Mouse (Mus musculus) heart, postnatal 10 days (tissue): Measurements from ENCODE around the gene Tsr3. TPM values are rescaled to one million over a fixed set of nuclear protein-coding genes. Genes with fewer than 3 reads are reported as not detected.

Source experiments
- DNase-seq, 2 experiments: peaks; one replicate each; pipeline ENCODE4 v3.0.0; 2021
- intact Hi-C: fragments of 180-260 bp; cut with DNase I; formaldehyde crosslinking; loops from one replicate; pipeline ENCODE4 v1.15.1; 2025
- microRNA-seq, 2 experiments: library from miRNA; unstranded; fragments of <30 nt; microRNA quantifications; one replicate each; pipeline ENCODE4 v1.2.0; 2022
- total RNA-seq, 2 experiments: library from RNA; stranded (reverse); gene quantifications; 2 replicates each; pipeline ENCODE4 v1.2.3; 2021

Gene Tsr3
- total RNA-seq, 2 experiments from 2014 or later: 12.7 to 13.8 TPM

DNA sequence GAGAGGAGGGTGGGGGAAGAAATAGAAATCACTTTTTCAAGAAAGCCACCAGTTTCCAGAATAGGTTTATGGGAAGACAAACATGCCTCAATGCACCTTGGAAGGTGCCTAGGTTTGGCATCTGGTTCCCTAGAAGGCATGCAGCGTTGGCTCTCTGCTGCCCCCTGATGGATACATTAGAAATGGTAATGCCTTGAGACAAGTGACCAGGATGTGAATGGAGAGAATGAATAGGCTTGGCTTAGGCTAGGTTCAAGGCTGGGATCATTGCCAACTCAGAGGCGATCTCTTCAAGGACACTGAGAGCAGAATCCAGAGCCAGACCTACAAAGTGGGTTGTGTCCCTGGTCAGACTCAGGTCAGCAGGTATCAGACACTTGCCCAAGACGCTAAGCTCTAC is 45.1 kb downstream of the Tsr3 start:
- DNase-seq: peak; percentile 69 to 82
- intact Hi-C loops: loop anchor here (5.0 kb wide), 1 partner anchor 182 kb away; no protein-coding TSS in a partner anchor

- intact Hi-C loops: loop anchor here (5.0 kb wide), 1 partner anchor 178 kb away; no protein-coding TSS in a partner anchor
- peak; percentile 36 to 51 for DNase-seq
These were observed 48.9 kb downstream of the Tsr3 start for GRCm38 (mm10) chr17:25288842-25289241.

DNA sequence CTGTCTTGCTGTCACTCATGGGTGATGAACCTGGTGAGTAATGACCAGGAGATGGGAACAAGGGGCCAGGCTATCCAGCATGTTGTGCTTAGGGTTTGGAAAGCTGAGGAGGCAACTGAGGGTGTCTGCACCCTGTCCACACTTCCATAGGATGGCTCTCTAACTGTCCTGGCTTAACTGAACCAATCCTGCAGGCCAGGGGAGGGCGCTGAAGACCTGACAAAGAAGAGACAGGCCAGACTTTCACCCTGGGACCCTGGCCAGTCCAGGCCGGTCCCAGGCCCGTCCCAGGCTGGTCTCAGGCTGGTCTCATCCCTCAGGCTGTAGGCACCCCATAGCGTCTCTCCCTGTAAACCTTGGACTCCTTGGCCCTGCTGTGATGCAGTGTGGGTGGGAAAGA is 50.4 kb downstream of the Tsr3 start:
- no peak for DNase-seq
- intact Hi-C loops: loop anchor here (5.0 kb wide), 1 partner anchor 72 kb away; no protein-coding TSS in a partner anchor

Small RNAs within 50 kb of the gene (microRNA-seq; reads per million reads assigned to microRNA genes)
- gene Mir3547: 0 to 1.0 reads per million in 2 experiments

Other genes with a start within 250 kb of the Tsr3 start
- gene Cramp1l, start 224.4 kb upstream of the Tsr3 start, total RNA-seq: 10 to 100 TPM; 15.2 to 15.9 TPM
- gene Ift140, start 224.1 kb upstream of the Tsr3 start, total RNA-seq: 1 to 10 TPM; 7.3 to 7.8 TPM
- 10 to 100 TPM; 42.1 to 42.2 TPM for gene Tmem204, start 156.6 kb upstream of the Tsr3 start, total RNA-seq
- 10 to 100 TPM; 15.2 to 16.8 TPM for gene Telo2, start 124.2 kb upstream of the Tsr3 start, total RNA-seq
- gene Ptx4, start 119.4 kb upstream of the Tsr3 start, total RNA-seq: 1 to 10 TPM; 1.9 to 4.6 TPM
- gene Clcn7, start 106.8 kb upstream of the Tsr3 start, total RNA-seq: 10 to 100 TPM; 27.7 to 28.8 TPM
- gene Ccdc154, start 77.7 kb upstream of the Tsr3 start, total RNA-seq: under 1 TPM in 1 of 2 experiments, not detected in 1; 0.10 TPM
- gene Gm38655, start 64.7 kb upstream of the Tsr3 start, total RNA-seq: not detected
- 10 to 100 TPM; 18.4 to 18.8 TPM for gene BC003965, start 55.6 kb upstream of the Tsr3 start, total RNA-seq
- gene Unkl, start 51.8 kb upstream of the Tsr3 start, total RNA-seq: 10 to 100 TPM in 1 of 2 experiments, 1 to 10 TPM in 1; 10.0 to 10.1 TPM
- gene Gnptg, start within 50 bp of the Tsr3 start, total RNA-seq: 10 to 100 TPM; 11.3 to 13.9 TPM
- under 1 TPM; 0.27 to 0.34 TPM for gene Baiap3, start 16.2 kb downstream of the Tsr3 start, total RNA-seq
- 100 to 1,000 TPM; 166 to 173 TPM for gene Ube2i, start 34.5 kb downstream of the Tsr3 start, total RNA-seq
- 1 to 10 TPM; 1.3 to 2.1 TPM for gene Prss34, start 58.2 kb downstream of the Tsr3 start, total RNA-seq
- not detected for gene Prss28, start 68.5 kb downstream of the Tsr3 start, total RNA-seq
- not detected for gene Prss29, start 78.5 kb downstream of the Tsr3 start, total RNA-seq
- gene Tpsab1, start 105.4 kb downstream of the Tsr3 start, total RNA-seq: 1 to 10 TPM; 2.3 to 2.4 TPM
- gene Tpsb2, start 126.1 kb downstream of the Tsr3 start, total RNA-seq: 1 to 10 TPM; 6.0 to 6.7 TPM
- not detected for gene Tpsg1, start 129.1 kb downstream of the Tsr3 start, total RNA-seq
- 1 to 10 TPM; 7.9 to 8.4 TPM for gene Cacna1h, start 193.6 kb downstream of the Tsr3 start, total RNA-seq
- gene Tekt4, start 214.4 kb downstream of the Tsr3 start, total RNA-seq: not detected